21 mouse cellular contexts compared by ENCODE assay signal in genomic region chr1:164821307-164821706, GRCm38 (mm10). TPM values are rescaled to one million over a fixed set of nuclear protein-coding genes. Genes with fewer than 3 reads are reported as not detected.
DNase-seq lines count a peak whose midpoint lies in the region; ATAC-seq lines count a peak whose summit lies in the region.
"Had no signal": no experiment of that assay in that cellular context is flagged by ENCODE, and none has a peak within 500 bp of the region (broad histone marks: within the 10 kb centered on the region; RNA-seq: fewer than 3 reads in every experiment).

No protein-coding gene starts in this region.

- no peaks in the 10 kb centered on the region for H3K36me3 ChIP-seq in heart, embryonic 10.5 days
- no peaks in the 10 kb centered on the region for H3K36me3 ChIP-seq in midbrain, embryonic 12.5 days
- no peaks in the 10 kb centered on the region for H3K36me3 ChIP-seq in midbrain, embryonic 15.5 days (replicated peaks)
- H3K36me3 ChIP-seq: embryonic facial prominence, embryonic 13.5 days; embryonic facial prominence, embryonic 15.5 days; forebrain, embryonic 10.5 days; forebrain, embryonic 12.5 days had no signal

- no peaks in the 10 kb centered on the region for H3K4me1 ChIP-seq in heart, embryonic 10.5 days
- H3K4me1 ChIP-seq in midbrain, embryonic 12.5 days: no peaks in the 10 kb centered on the region
- no peaks in the 10 kb centered on the region for H3K4me1 ChIP-seq in midbrain, embryonic 15.5 days
- H3K4me1 ChIP-seq: embryonic facial prominence, embryonic 13.5 days; embryonic facial prominence, embryonic 15.5 days; forebrain, embryonic 10.5 days; forebrain, embryonic 12.5 days had no signal

- peak; percentile 6 for DNase-seq in heart, adult 11 months
- DNase-seq in heart, embryonic 10.5 days (ENCODE audit: low spot score): no peak
- DNase-seq: adrenal gland, adult 2 months; adrenal gland, postnatal 10 days; adrenal gland, postnatal 25 days; cerebellum, adult 11 months; cerebellum, adult 18-20 months; cerebellum, adult 8-10 months; cerebellum, adult 9-11 months; cerebellum, postnatal 14 days; cerebellum, postnatal 36 days; embryo, embryonic 11 days had no signal

- no peak overlapping the region for H3K4me2 ChIP-seq in midbrain, embryonic 12.5 days (replicated peaks)
- no peak overlapping the region for H3K4me2 ChIP-seq in midbrain, embryonic 15.5 days
- H3K4me2 ChIP-seq: embryonic facial prominence, embryonic 13.5 days; embryonic facial prominence, embryonic 15.5 days; forebrain, embryonic 12.5 days had no signal

- no peaks in the 10 kb centered on the region for H3K9me3 ChIP-seq in heart, embryonic 10.5 days
- no peaks in the 10 kb centered on the region for H3K9me3 ChIP-seq in midbrain, embryonic 12.5 days
- no peaks in the 10 kb centered on the region for H3K9me3 ChIP-seq in midbrain, embryonic 15.5 days
- H3K9me3 ChIP-seq: embryonic facial prominence, embryonic 13.5 days; embryonic facial prominence, embryonic 15.5 days; forebrain, embryonic 10.5 days; forebrain, embryonic 12.5 days had no signal

- ATAC-seq in midbrain, embryonic 12.5 days (ENCODE audit: low FRiP score, low read depth): 0 out of 2 replicates have a peak, but pooled peaks have one; percentile 14
- ATAC-seq in midbrain, embryonic 15.5 days (replicated peaks): no peak
- ATAC-seq: forebrain, embryonic 14.5 days; forebrain, embryonic 16.5 days had no signal

- H3K4me3 ChIP-seq in heart, embryonic 10.5 days: no peak overlapping the region
- H3K4me3 ChIP-seq in midbrain, embryonic 12.5 days: no peak overlapping the region
- H3K4me3 ChIP-seq in midbrain, embryonic 15.5 days: no peak overlapping the region
- H3K4me3 ChIP-seq: embryonic facial prominence, embryonic 13.5 days; embryonic facial prominence, embryonic 15.5 days; erythroblast, embryonic 14.5 days; forebrain, embryonic 10.5 days; forebrain, embryonic 12.5 days had no signal

- H3K27ac ChIP-seq in heart, embryonic 10.5 days: no peak overlapping the region
- H3K27ac ChIP-seq in midbrain, embryonic 12.5 days (replicated peaks): no peak overlapping the region
- no peak overlapping the region for H3K27ac ChIP-seq in midbrain, embryonic 15.5 days
- H3K27ac ChIP-seq: embryonic facial prominence, embryonic 13.5 days; embryonic facial prominence, embryonic 15.5 days; forebrain, embryonic 10.5 days; forebrain, embryonic 12.5 days had no signal

- 78% methylated on average over 1 of the region's 1 CpGs for WGBS in heart, embryonic 10.5 days
- WGBS in midbrain, embryonic 12.5 days: 86% methylated on average over 1 of the region's 1 CpGs
- WGBS in midbrain, embryonic 15.5 days: 93% methylated on average over 1 of the region's 1 CpGs

- no peak overlapping the region for H3K9ac ChIP-seq in midbrain, embryonic 12.5 days (replicated peaks)
- H3K9ac ChIP-seq in midbrain, embryonic 15.5 days: no peak overlapping the region
- H3K9ac ChIP-seq: embryonic facial prominence, embryonic 13.5 days; embryonic facial prominence, embryonic 15.5 days; forebrain, embryonic 12.5 days had no signal

- no peaks in the 10 kb centered on the region for H3K27me3 ChIP-seq in heart, embryonic 10.5 days (ENCODE audit: insufficient read depth, poor library complexity, severe bottlenecking)
- 0 out of 2 replicates have a peak, but pooled peaks cover 5% of the 10 kb centered on the region for H3K27me3 ChIP-seq in midbrain, embryonic 12.5 days
- no peaks in the 10 kb centered on the region for H3K27me3 ChIP-seq in midbrain, embryonic 15.5 days (replicated peaks)
- H3K27me3 ChIP-seq: embryonic facial prominence, embryonic 13.5 days; embryonic facial prominence, embryonic 15.5 days; forebrain, embryonic 12.5 days had no signal

RNA-seq across cellular contexts. Expression of gene Dpt, which starts 24.9 kb away (rescaled TPM):
- polyA plus RNA-seq in heart, embryonic 10.5 days (2016; fragmentation: Nextera tagmentation; extraction: Ambion mirVana): 0.07 TPM in 1 of 2 replicates, not detected in the other
- polyA plus RNA-seq in midbrain, embryonic 12.5 days (2016; fragmentation: Nextera tagmentation; extraction: Ambion mirVana): not detected in 2 replicates
- polyA plus RNA-seq in midbrain, embryonic 15.5 days (2015; fragmentation: Nextera tagmentation; extraction: Ambion mirVana): 0.32 and 0.41 TPM in 2 replicates
- polyA plus RNA-seq: forebrain, embryonic 10.5 days; forebrain, embryonic 12.5 days; forebrain, embryonic 14.5 days; forebrain, embryonic 16.5 days had no signal
